Mouse (Mus musculus): ENCODE data around the gene Mical3.
"Not testable (repeated sequence)": the region's sequence is repeated elsewhere in the genome, so short reads cannot be mapped to it uniquely, and the experiment has no call there.

The Mical3 gene

DNA sequence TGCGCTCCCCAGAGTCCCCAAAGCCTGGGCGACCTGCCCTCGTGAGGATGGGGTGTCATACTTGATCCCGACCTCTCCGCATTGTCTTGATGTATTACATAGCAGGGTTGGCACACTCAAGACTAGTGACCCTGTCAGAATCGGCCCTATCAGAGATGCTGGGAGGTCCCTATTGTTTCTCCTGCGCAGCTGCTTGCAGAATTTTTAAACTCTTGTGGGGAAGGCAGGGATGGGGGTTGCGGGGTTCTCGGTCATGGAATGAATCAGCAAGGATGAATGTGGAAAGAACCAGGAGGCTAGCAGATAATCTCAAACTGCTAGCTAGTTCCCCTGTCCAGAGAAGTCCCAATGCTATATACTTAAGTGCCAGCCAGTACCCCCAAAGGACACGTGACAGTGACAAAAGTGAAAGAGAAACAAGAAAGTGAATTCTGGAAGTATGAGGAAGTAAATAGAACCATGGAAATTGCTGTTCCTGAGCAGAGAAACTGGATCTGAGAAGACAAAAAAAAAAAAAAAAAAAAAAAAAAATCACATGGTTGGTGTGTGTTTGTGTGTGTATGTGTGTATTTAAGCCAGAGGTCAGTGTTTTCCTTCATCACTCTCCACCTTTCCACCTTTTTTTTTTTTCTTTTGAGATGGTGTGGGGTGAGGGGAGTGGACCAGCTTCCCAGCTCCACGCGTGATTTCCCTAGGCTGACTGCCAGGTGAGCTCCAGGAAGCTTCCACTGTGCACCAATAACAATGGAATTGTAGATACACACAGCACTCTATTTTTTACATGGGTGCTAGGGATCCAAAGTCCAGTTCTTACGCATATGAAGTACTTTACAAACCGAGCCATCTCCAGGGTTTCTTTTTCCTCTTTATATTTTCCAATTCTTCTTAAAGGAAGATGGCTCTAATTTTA, 213.6 kb downstream of the Mical3 start:
- not testable (repeated sequence) for DNase-seq

DNA sequence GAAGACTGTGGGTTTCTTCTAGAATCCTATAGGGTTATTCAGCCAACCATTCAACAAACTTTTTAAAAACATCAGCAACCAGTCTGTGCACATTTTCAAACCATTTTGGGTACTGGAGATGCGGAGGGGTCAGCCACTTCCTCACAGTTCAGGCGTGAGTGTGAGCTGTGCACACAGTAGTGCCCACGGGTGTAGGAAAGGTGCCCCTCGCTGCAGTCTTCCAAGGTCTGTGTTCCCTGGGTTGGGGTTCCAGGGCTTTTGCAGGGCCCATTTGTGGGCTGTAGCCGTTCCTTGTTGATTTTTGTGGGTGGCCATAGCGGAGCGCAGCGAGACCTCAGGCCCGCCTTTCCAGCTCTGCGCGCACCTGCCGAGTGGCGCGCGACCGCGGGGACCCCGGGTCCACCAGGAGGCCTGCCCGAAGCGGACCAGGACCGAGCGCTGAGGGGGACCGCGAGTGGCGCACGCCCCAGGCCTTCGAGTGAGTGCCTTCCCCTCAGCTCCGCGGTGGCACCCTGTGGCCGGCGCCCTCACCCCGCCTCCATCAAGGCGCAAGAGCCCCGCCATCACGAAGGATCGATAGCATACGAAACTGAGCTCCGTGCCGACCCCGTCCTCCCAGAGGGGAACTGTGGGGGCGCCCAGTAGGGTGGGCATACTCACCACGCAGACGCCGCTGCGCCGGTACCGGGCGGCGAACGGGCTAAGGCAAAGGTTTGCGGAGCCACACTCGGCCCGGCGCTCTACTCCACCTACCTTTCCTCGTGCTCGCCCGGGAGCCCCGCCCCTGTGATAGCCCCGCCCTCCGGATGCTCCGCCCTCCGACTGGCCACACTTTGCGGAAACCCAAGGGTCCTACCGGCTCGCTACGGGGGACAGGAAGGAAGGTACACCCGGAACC, 214.5 kb downstream of the Mical3 start, which contains the start of gene Bid:
TSS of gene Bid (minus strand) at position 780 of the 898 bp plus-strand sequence.
- DNase-seq = peak; percentile 91 to 96

DNA sequence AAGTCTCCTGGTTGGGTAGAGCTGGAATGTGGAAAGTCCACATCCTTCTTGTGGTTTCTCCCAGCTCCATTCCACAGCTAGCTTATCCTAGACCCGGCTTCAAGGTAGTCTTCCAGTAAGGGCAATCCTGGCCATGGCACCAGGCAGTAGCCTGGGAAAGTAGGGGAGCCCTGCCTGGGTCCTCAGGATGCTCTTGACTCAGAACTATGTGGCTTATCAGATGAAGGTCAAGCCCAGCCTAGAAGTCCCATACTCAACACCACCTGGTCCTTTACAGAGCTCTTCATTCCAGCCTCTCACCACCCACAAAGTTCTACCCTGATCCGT, 215.2 kb downstream of the Mical3 start:
- DNase-seq = no peak

DNA sequence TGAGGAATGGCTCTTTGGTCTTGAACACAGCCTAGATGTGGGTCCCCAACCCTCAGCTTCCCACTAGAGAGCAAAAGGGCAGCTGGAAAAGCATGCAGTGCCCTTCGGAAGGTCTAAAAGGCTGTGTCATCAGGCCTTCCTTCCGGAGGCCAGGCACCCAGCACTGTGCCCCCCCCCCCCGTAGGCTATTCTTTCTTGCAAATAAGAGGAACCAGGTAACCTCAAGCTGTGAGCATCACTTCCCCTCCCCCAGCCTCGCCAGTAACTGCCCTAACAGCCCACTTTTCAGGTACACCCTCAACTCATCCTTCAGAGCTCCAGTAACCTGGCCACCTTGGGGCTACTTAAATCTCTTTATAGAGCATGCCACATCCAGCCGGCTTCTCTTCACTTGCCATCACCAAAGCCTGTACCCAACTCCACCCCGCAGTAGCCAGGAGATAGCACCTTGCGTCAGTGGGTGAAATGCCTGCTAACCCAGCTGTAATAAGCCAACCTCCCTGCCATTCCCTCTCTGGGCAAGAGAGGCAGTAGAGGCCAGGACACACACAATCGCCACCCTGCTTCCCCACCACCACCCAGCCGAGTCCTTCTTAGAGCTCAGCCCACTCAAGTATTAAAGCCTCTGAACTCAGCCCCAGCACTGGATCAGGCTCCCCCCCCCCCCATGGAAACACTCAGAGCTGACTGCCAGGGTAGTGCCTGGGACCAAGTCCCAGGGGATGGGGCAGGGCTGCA, 215.7 kb downstream of the Mical3 start:
- DNase-seq = peak; percentile 60 to 64

DNA sequence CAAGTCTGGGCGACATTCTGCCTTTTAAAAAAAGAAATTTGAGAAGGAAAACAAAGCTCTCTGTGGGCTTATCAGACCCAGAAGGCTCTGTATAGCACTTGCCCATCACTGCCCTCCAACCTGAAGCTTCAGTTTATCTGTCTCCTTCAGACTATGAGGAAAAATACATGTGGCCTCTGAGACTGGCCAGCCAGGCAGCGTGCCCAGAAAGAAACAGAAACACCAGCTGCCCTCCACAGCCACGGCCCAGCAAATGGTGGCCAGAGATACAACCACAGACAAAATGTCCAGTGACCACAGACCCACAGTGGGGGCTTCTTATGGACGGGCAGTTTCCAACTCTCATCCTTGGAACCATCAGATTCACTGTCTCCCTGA, 216.3 kb downstream of the Mical3 start:
- no peak for DNase-seq

DNA sequence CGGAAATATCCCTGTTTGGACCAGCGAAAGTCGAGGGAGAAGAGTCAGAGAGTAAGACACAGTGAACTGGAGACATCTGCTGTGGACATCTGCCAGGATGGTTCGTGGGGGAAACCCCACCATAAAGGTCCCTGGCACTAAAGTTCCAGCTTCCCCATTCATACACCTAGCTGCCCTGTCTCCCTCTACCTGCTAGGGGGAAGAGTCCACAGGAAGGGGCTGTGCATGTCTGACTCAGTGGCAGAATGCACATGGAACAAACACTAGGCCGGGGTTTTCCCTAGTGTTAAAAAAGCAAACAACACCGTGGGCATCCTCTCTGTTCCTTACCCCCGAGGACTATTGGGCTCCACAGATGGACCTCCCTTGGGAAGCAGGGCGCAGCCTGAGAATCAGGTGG, 217.0 kb downstream of the Mical3 start:
- no peak for DNase-seq

DNA sequence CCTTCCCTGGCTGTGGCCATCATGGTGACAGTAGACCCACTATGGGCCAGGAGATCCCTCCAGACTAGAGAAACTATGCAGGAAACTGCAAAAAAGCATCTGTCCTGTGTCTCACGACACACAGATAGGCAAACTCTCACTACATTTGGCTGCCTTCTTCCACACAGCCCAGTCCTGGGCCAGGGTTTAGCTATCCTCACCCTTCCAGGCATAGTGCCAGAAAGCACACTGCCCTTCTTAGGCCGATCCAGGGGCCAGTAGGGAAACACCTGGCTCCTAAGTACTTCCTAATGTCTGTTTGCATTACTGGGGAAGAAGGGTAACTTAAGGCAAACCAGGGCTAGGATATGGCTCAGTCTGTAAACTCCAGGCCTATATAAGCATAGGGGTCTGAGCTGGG, 217.9 kb downstream of the Mical3 start:
- DNase-seq = peak; percentile 71 to 72

DNA sequence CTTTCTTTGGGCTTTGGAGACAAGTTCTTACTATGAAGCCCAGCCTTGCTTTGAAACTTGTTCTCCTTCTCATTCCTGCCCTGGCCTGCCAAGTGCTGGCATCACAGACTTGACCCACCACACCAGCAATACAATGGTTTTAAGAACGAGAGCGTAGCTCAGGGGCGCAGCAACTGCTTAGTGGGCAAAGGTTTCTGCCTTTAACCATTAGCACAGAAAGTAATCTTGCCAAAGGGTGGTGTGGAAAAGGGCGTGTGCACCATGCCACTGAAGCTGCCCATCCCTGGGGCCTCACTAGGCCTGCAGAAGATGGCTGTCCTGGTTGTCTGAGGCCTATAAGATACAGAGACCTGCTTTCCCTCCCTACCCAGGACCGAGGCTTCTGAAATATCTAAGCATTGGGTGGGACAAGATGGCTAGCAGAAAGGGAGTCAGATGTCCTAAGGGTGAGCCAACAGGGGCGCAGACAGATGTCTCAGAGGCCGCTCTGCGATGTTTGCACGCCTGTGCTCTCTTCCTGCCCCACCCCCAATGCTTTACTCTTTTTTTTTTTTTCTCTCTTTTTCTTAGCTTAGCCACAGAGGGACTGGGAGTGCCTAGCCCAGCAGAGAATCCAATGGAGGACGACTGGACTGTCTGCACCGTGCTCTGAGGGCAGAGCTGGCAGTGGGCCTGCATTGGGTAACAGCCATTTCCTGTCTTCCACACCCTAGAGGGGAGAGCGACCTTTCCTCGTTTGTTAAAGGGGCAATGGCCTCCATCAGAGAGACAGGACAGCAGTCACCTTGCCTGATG, 219.4 kb downstream of the Mical3 start:
- peak; percentile 45 to 63 for DNase-seq

DNA sequence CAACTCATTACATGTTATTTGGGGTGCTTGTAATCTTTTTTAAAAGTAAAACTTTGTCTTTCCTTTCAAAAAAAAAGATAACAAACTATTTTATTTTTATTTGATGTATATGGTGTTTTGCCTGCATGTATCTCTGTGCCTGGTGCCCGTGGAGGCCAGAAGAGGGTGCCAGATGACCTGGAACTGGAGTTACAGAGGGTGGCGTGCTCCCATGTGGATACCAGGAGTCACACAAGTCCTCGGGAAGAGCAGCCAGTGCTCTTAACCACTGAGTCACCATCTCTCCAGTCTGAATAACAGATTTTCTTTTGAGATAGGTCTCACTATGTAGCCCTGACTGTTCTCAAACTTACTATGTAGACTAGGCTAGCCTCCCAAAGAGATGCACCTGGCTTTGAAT, 221.3 kb downstream of the Mical3 start:
- no peak for DNase-seq

DNA sequence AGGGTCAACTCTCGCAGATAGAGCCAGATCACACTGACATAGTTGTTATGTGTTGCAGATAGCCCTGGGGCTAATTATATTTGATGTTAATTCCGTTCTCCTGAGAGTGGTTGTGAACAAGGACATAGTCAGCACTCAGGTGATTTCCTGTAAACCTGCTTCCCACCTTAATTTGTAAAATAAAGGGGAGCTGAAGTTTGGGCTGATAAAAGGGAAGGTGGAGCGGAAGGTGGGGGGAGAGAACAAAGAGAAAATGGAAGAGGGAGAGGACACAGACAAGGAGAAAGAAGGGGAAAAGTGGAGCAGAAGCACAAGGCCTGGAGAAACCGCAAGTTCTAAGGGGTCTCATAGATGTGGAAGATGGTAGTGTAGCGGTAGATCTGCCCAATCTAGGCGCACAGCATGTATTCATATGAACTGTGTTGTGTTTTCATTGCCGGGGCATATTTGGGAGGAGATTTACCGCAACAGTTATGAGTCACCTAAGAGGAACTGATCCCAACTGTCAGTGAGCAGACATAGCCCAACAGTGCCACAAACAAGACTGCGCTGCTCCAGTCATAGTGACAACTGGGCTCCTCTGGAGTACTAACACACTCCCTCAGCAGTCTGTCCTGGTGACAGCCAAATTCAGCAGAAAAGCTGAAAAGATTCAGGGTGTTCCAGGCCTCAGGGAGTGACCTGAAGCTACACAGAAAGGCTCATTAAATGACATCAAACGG, 222.8 kb downstream of the Mical3 start:
- DNase-seq = not testable (repeated sequence)

DNA sequence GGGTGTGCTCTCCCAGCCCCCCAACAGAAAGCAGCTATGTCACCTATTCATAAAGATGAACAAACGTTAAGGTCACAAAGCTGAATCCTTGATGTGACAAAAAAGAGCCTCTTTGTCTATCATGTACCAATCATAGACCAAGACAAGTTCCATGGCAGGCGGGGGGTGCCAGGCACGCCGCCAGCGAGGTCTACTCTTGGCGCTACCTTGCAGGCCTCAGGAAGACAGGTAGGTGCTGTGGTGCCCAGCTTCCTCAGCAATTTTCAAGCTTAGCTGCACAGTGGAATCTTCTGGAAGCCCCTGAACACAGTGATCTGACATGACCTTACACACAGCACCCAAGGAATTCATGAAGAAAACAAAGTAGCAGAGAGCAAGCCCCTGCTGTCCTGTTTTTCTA, 224.3 kb downstream of the Mical3 start:
- DNase-seq = peak; percentile 83 to 87

DNA sequence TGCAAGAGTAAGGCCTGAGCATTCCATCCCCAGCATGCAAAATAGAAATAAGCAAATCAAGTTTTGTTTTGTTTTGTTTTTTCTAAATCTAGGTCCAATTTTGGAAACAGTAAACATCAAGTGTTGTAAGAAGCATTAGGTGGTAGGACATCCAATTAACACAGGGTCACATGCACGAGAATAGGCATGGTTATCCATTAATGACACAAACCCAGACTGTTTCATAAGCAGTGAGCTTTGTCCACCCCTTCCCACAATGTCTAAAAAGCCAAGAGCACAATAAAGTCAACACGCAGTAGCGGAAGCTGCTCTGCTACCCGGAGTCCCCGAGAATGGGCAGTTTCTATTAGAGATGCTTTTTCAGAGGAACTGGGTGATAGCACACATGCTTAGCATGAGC, 225.7 kb downstream of the Mical3 start:
- DNase-seq = peak; percentile 73 to 86

DNA sequence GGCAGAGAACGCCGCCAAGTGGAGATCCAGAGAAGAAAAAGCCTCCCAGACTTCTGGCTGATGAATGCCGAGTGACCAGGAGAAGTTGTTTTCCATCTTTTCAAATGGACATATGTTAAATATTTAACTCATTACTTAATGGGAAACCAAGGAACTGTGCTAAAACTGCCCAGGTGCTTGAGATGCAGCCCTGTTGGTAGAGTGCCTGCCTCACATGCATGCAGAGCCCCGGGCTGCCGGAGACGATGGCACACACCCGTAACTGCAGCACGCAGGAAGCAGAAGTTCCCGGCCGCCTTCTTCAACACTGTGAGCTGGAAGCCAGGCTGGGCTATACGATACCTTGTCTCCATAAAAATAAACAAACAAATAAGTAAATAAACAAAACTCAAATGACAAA, 226.8 kb downstream of the Mical3 start:
- DNase-seq = no peak

DNA sequence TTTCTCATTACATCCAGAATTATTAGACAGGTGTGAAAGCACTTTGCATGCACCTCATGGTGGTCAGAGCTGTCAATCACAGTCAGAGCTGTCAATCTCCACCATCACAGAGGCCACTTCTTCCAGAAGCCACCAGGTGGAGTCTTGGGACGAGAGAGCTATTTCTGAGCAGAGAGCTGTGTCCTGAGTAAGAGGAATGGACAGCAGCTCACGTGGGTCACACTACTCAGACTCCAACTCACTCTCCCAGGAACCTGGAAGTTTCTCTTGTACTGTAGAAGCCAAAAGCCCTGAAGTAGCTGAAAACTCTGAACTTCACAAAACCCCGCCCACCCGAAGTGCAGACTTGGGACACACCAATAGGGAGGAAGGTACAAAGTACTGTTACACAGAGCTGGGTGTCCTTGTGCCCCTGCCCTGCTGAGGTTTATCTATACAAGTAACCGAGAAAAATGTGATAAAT, 227.3 kb downstream of the Mical3 start:
- peak; percentile 84 to 88 for DNase-seq

DNA sequence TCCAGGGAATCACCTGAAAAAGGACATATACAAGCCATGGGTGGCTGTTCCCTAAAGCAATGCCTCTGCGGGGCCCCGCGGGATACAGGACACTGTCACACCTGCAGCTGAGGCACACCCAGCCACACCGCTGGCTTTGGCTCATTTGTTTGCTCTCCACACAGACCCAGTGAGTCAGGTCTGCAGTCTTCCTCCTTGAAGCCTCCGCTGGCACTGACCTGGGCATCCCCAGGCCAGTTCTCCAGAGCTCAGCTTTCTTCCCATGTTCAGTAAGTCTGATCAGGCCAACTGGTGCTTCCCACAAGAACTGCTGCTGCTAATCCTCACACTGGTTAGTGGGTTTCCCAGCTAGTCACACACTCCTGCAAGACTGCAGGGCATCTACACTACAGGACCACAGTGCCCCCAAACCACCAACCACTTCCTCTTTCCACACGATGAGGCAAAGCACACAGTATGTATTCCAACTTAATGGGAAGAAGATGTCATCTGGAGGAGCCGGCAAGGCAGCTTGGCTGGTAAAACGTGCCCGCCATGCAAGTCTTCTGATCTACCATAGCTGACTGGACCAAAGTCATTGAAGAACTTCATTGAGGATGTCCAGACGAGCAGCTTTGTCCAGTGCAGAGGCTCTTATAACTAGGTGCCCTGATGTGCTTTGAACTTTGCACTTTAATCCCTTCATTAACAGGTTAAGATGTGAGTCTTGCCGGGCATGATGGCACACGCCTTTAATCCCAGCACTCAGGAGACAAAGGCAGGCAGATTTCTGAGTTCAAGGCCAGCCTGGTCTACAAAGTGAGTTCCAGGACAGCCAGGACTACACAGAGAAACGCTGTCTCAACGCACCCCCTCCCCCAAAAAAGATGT, 228.8 kb downstream of the Mical3 start:
- no peak for DNase-seq

DNA sequence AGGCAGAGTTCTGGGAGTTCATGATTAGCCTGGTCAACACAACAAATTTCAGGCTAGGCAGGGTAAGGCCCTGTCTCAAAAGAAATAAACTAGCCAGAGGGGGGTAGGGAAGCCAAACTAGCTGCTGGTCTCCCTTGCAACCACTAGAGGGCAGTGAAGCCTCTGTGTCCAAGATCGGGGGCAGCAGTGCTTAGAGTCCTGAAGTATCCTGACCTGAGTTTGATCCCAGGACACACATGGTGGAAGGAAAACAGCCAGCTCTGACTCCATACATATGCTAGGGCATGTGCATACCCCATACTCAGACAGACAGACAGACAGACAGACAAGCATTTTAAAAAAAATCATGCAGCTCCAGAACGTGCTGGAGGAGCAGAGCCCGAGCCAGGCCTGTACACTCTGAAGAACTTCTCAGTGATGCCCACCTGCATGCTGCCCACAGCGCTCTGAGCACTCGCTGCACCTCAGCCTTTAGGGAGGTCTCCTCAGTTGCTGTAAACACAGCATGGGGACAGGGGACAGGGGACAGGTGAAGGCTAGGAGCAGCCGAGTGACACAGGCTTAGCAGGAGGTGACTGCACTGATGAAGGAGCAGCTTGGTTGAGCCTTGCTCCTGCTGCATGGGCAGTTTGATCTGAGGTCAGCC, 232.5 kb downstream of the Mical3 start:
- DNase-seq = peak in 1 of 2 experiments; percentile 46

DNA sequence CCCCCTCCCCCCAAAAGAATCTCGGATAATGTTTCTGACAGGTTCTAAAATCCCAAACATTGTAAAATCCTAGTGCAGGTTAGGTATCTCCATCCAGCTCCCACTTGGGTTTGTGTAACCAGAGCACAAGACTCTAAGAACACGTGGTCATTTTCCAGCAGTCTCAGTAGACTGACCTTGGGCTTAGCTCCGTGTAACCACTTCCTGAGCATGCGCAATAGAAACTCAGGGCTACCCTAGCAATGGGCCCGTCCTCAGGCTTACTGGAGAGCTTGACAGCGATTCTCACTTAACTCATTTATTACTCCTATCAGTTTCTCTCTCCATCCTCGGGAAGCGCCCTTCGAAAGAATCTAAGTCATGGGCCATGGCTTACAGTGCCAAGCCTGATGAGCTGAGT, 236.3 kb downstream of the Mical3 start:
- DNase-seq = no peak

DNA sequence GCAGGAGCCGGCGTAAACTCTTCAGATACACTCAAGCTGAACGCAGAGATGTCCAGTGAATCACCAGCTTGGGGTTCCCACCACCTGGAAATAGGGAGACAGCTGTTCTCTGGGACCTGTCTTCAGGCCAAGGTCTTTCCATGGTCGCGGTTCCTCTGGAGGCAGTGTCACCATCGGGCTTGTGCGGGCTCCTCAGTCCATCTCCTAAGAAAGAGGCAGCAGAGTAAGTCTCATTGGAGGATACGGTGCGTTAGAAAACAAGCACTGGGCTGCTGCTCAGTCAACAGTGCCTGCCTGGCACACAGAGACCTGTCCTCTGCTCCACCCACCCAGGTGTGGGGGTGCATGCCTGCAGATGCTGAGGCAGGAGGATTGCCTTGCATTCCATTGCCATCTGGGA, 236.7 kb downstream of the Mical3 start:
- DNase-seq = no peak

DNA sequence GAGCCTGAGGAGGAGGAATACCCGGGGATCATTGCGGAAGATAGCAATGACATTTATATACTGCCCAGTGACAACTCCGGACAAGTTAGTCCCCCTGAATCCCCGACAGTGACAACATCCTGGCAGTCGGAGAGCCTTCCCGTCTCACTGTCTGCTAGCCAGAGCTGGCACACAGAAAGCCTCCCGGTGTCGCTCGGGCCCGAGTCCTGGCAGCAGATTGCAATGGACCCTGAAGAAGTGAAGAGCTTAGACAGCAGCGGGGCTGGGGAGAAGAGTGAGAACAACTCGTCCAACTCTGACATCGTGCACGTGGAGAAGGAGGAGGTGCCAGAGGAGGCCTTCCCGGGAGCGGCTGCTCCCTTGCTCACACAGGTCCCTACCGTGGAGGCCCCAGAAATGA, 244.1 kb downstream of the Mical3 start:
- no peak for DNase-seq

DNA sequence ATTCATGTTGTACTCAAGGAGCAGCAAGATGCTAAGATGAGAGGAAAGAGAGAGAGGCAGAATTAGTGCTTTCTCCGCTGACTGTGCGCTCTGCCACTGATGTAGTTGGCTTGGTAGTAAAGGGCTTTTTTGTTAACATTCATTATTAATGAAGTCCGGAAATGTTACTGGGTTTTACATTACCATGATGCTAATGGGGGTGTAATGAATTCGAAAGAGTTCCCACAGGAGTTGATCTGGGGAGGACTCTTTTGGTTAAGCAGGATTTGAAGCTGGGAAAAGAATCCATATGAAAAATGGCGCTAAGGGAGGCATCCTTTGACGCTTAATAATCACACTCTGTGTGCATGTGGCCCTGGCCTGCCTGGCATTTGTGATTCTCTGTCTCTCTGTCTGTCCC, 246.4 kb downstream of the Mical3 start:
- DNase-seq = no peak

Measured in kidney, adult 8-10 months (tissue).